Mouse (Mus musculus): Measurements from ENCODE around the gene Gatad2b.
"Not testable (repeated sequence)": the region's sequence is repeated elsewhere in the genome, so short reads cannot be mapped to it uniquely, and the experiment has no call there.

Gatad2b gene

GRCm38 (mm10) chr3:90265034-90265931, 27.7 kb upstream of the Gatad2b start, which contains the start of gene Dennd4b:
Dennd4b (plus strand) TSS chr3:90265185.
- ATAC-seq (ENCODE audit: insufficient number of reproducible peaks, low FRiP score, low TSS enrichment) = peak; percentile 60

DNA sequence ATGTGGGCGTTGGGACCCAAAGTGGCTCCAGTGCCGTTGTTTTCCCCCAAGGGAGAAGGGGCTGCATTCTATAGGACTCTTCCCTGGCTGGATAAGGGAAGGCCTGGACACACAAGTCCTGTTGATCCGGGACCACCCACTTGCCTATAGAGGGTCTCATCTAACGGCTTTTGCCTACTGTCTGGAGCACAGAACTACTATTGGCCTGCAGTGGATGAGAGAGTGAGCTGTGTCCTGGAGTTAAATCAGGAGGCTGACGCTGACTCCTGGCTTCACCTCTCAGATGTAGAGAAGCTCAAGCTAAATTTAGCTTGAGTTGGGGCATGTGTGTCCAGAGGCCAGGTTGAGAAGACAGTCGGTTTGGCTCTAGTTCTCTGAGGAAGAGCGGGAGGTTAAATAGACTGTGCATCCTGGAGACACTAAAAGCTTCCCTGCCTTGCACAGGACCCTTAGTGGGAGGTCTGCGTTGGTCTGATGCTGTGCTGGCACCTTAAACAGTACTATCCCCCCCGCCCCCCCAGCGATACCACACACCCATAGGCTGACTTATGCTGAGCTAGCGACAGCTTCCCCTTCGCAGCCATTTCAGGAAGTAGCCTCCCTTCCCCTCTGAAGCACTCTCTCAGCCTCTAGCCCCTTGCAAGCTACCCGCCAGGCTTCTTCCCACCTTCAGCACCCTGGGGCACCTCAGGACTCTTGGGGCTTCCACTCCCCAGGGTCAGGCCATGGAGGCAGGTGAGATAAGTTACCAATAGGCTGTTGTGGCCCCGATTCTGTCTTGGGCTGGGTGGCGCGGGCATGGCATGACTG, 26.8 kb upstream of the Gatad2b start:
- ATAC-seq (ENCODE audit: insufficient number of reproducible peaks, low FRiP score, low TSS enrichment) = peak; percentile 43; the same call in 1 of the 2 replicates

- no peak for ATAC-seq (ENCODE audit: insufficient number of reproducible peaks, low FRiP score, low TSS enrichment)
Measured at GRCm38 (mm10) chr3:90266901-90267775, 25.8 kb upstream of the Gatad2b start.

DNA sequence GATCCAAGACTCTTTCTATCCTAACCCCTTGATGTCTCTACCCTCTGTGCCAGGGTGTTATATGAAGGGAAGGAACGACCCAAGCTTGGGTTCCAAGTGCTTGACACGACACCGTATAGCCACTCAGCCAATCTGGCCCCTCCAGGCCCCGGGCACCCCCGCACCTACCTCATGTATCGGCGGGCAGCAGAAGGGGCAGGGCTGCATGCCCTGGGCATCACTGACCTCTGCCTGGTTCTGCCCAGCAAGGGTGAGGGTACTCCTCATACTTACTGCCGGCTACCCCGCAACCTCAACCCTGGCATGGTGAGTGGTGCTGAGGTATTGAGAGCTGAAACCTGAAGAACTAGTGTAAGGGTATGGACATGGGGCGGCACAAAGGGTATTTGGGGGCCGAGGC, 24.8 kb upstream of the Gatad2b start:
- ATAC-seq (ENCODE audit: insufficient number of reproducible peaks, low FRiP score, low TSS enrichment) = no peak

GRCm38 (mm10) chr3:90268971-90269370, 24.0 kb upstream of the Gatad2b start:
- ATAC-seq (ENCODE audit: insufficient number of reproducible peaks, low FRiP score, low TSS enrichment) = no peak

DNA sequence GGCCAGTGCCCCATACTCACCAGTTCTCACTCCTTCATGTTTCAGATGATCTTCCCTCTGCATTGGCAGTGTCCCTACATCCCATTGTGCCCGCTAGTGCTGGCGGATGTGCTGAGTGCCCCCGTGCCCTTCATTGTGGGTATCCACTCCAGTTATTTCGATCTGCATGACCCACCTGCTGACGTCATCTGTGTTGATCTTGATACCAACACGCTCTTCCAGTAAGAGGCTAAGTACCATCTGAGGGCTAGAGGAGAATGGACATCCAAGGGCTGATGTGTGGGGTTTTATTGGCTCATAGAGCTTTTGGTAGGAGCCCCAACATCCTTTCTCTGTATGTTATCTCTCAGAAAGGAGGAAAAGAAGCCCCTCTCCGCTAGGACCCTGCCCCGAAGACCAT, 22.2 kb upstream of the Gatad2b start:
- no peak for ATAC-seq (ENCODE audit: insufficient number of reproducible peaks, low FRiP score, low TSS enrichment)

GRCm38 (mm10) chr3:90272170-90272569, 20.8 kb upstream of the Gatad2b start:
- no peak for ATAC-seq (ENCODE audit: insufficient number of reproducible peaks, low FRiP score, low TSS enrichment)

GRCm38 (mm10) chr3:90273855-90274254, 19.1 kb upstream of the Gatad2b start:
- ATAC-seq (ENCODE audit: insufficient number of reproducible peaks, low FRiP score, low TSS enrichment) = no peak

DNA sequence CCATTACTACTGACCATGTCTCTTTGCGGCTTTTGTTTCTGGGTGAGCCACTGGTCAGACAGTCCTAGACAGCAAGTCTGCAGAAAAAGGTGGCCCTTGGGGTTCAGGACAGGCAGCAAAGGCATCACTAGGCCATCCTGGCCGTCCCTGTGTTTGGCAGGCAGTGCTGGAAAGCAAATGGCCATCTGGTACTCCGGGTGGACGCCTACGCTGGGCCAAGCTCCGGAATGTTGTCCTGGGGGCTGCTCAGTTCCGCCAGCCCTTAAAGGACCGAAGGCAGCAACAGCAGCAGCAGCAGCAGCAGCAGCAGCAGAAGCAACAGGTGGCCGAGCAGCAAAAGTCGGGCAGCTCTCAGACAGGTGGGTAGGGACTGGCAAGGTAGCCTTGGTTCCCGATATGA, 17.7 kb upstream of the Gatad2b start:
- peak; percentile 37; the same call in 1 of the 2 replicates for ATAC-seq (ENCODE audit: insufficient number of reproducible peaks, low FRiP score, low TSS enrichment)

DNA sequence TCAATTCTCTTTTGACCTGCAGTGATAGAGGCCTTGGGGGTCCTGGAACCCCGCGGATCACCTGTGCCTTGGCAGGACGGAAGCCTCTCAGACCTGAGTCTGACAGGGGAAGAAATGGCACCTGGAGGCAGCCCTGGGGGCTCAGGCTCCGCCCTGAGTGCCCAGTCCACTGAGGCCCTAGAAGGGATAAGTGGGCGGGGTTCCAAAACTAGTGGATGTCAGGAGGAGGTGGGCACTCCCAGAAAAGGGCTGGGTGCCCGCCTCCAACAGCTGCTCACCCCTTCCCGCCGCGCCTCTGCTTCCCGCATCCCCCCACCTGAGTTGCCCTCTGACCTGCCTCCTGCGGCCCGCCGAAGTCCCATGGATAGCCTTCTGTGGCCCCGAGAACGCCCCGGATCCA, 16.1 kb upstream of the Gatad2b start:
- no peak for ATAC-seq (ENCODE audit: insufficient number of reproducible peaks, low FRiP score, low TSS enrichment)

GRCm38 (mm10) chr3:90277793-90278192, 15.2 kb upstream of the Gatad2b start:
- ATAC-seq (ENCODE audit: insufficient number of reproducible peaks, low FRiP score, low TSS enrichment) = peak; percentile 87

DNA sequence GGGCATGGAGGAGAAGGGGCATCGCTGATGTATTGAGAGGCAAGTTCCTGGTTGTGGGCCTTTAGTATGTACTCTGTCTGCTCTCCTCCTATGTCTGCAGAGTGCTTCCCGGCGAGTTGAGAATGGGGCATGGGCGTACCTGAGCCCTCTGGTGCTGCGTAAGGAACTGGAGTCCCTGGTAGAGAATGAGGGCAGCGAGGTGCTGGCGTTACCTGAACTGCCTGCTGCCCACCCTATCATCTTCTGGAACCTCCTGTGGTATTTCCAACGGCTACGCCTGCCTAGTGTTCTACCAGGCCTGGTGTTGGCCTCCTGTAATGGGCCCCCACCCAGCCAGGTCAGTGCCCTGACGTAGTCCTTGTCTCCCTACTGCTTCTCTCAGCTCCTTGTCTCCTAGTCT, 14.8 kb upstream of the Gatad2b start:
- peak; percentile 41; the same call in 1 of the 2 replicates for ATAC-seq (ENCODE audit: insufficient number of reproducible peaks, low FRiP score, low TSS enrichment)

GRCm38 (mm10) chr3:90279216-90279615, 13.8 kb upstream of the Gatad2b start:
- ATAC-seq (ENCODE audit: insufficient number of reproducible peaks, low FRiP score, low TSS enrichment) = no peak

DNA sequence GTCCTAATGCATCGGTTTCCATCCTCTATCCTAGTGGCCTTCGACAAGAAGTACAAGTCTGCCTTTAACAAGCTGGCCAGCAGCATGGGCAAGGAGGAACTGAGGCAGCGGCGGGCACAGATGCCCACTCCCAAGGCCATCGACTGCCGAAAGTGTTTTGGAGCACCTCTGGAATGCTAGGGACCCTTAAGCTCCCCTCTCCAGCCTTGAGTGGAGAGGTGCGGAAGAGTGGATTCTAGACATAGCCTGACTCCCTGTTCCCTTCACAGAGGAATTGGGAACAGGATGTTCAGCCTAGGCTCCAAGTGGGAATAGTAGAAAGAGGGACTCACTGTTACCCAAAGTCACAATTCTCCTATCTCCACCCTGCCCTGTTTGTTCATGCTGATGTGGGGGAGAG, 13.2 kb upstream of the Gatad2b start:
- ATAC-seq (ENCODE audit: insufficient number of reproducible peaks, low FRiP score, low TSS enrichment) = no peak

DNA sequence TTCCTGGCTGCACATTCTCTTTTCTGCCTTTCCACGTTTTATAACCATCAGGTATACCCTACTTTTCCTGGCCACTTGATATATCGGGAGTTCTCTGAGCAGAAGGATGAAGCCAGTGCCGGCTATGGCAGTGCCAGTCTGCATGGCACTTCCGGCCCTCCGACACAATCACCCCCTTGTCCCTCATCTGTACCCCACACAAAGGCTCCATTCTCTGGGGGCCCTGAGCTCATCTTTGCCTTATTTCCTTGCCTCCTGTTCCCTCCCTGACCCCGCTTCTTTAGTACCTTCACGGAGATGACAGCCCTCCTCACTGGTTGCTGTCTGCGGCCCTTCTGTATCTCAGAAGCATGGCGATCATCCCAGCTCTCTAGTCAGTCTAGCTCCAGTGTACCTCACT, 12.3 kb upstream of the Gatad2b start:
- no peak for ATAC-seq (ENCODE audit: insufficient number of reproducible peaks, low FRiP score, low TSS enrichment)

DNA sequence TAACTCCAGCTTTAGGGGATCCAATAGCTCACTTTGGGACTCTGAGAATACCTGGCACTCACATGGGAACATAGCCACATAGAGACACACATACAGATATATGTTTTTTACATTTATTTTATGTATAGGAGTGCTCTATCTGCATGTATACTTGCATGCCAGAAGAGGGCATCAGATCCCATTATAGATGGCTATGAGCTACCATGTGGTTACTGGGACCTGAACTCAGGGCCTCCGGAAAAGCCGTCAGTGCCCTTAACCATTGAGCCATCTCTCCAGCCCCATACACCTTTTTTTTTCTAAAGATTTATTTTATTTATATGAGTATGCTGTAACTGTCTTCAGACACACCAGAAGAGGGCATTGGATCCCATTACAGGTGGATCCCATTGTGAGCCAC, 8.8 kb upstream of the Gatad2b start:
- no peak for ATAC-seq (ENCODE audit: insufficient number of reproducible peaks, low FRiP score, low TSS enrichment)

DNA sequence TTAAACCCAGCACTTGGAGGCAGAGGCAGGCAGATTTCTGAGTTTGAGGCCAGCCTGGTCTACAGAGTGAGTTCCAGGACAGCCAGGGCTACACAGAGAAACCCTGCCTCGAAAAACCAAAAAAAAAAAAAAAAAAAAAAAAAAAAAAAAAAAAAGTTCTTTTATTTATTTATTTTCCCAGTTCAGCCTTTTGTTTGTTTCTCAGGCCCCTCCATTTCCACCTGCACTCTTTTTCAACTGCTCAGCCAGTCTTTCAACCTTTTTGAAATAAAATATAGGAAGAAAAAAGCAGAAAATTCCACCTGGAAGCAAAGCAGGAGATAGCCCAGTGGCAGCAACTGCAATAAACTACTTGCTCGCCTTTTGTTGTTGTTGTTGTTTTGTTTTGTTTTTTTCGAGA, 3.6 kb upstream of the Gatad2b start:
- not testable (repeated sequence) for ATAC-seq (ENCODE audit: insufficient number of reproducible peaks, low FRiP score, low TSS enrichment)

DNA sequence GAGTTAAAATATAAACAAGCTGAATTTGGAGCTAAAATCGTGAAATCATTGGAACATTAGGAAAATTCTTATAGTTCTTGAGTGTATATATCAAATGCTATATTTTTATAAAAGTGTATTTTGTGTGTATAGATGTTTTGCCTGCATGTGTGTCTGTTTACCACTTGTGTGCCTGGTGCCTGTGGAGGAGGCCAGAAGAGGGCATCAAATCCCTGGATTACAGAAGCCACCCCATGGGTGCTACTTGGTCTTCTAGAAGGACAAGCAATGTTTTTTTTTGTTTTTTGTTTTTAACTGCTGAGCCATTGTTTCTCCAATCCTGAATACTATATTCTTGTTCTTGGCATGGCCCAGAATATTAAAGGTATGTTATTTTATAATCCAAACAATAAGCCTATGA, 2.4 kb upstream of the Gatad2b start:
- ATAC-seq (ENCODE audit: insufficient number of reproducible peaks, low FRiP score, low TSS enrichment) = no peak

DNA sequence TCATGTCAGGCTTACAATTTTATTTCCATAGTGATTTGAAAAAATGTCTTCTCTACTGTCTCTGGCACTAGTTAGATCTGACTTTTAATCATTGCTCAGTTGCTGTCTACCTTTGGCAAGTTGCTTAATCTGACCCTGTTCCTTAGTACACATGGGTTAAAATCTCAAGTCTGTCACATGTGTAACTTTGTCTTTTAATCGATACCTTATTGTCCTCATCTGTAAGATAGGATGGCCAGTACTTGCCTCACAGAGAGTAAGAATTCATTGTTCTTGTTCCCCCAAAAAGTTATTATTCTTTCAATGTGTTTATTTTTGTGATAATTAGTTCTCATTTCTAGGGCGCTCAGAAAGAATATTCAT, 1.0 kb upstream of the Gatad2b start:
- ATAC-seq (ENCODE audit: insufficient number of reproducible peaks, low FRiP score, low TSS enrichment) = no peak

GRCm38 (mm10) chr3:90293352-90294063, 530 bp downstream of the Gatad2b start:
- ATAC-seq (ENCODE audit: insufficient number of reproducible peaks, low FRiP score, low TSS enrichment) = no peak

Measured in cerebellum, adult (tissue).